ENCODE assay signal across 26 mouse cellular contexts in genomic region chr15:102083028-102083427, GRCm38 (mm10). TPM values are rescaled to one million over a fixed set of nuclear protein-coding genes. Genes with fewer than 3 reads are reported as not detected.
DNase-seq lines count a peak whose midpoint lies in the region; ATAC-seq and TF ChIP-seq lines count a peak whose summit lies in the region.
"Had no signal": no experiment of that assay in that cellular context is flagged by ENCODE, and none has a peak within 500 bp of the region (broad histone marks: within the 10 kb centered on the region; RNA-seq: fewer than 3 reads in every experiment).

No protein-coding gene starts in this region.

- intact Hi-C loops in gastrocnemius, adult 2 months (cut with DNase I), result no loop called here

- TF ChIP-seq CTCF in kidney, adult 2 months (conservative IDR thresholded peaks at IDR 0.05; ENCODE audit: insufficient read depth, insufficient read length, low read depth, low read length), result no peak
- no peak for TF ChIP-seq CTCF in gastrocnemius, adult 2 months (IDR thresholded peaks at IDR 0.05)

- H3K9ac ChIP-seq in kidney, embryonic 16.5 days (replicated peaks; ENCODE audit: low read length), result no peak overlapping the region
- H3K9ac ChIP-seq: embryonic facial prominence, embryonic 13.5 days; embryonic facial prominence, embryonic 15.5 days; forebrain, embryonic 12.5 days had no signal

- H3K9me3 ChIP-seq in kidney, embryonic 16.5 days (ENCODE audit: low read length), result no peaks in the 10 kb centered on the region
- H3K9me3 ChIP-seq: embryonic facial prominence, embryonic 13.5 days; embryonic facial prominence, embryonic 15.5 days; forebrain, embryonic 10.5 days; forebrain, embryonic 12.5 days had no signal

- no peak overlapping the region for H3K4me3 ChIP-seq in kidney, adult 2 months (ENCODE audit: insufficient read depth, low read depth, low read length)
- no peak overlapping the region for H3K4me3 ChIP-seq in kidney, embryonic 16.5 days (ENCODE audit: low read length)
- no peak overlapping the region for H3K4me3 ChIP-seq in gastrocnemius, adult 2 months
- H3K4me3 ChIP-seq: embryonic facial prominence, embryonic 13.5 days; embryonic facial prominence, embryonic 15.5 days; erythroblast, embryonic 14.5 days; forebrain, embryonic 10.5 days; forebrain, embryonic 12.5 days had no signal

- peak overlapping the region; percentile 63; the same call in 1 of the 2 replicates for H3K27ac ChIP-seq in kidney, adult 2 months (ENCODE audit: insufficient read depth, low read depth, low read length)
- no peak overlapping the region for H3K27ac ChIP-seq in kidney, embryonic 16.5 days (ENCODE audit: low read length)
- no peak overlapping the region for H3K27ac ChIP-seq in gastrocnemius, adult 2 months
- H3K27ac ChIP-seq: embryonic facial prominence, embryonic 13.5 days; embryonic facial prominence, embryonic 15.5 days; forebrain, embryonic 10.5 days; forebrain, embryonic 12.5 days had no signal

- TF ChIP-seq POLR2A in kidney, adult 2 months (IDR thresholded peaks at IDR 0.05; ENCODE audit: low read depth, low read length), result no peak

- WGBS in kidney, adult 2 months, result 66% methylated on average over 4 of the region's 4 CpGs
- 75% methylated on average over 4 of the region's 4 CpGs for WGBS in kidney, embryonic 16.5 days

- H3K36me3 ChIP-seq in kidney, adult 2 months (ENCODE audit: control insufficient read depth, insufficient read depth, low read length), result peaks cover 19% of the 10 kb centered on the region
- H3K36me3 ChIP-seq in kidney, embryonic 16.5 days (ENCODE audit: insufficient read depth, low read length), result peaks cover 46% of the 10 kb centered on the region

- H3K27me3 ChIP-seq in kidney, adult 2 months (replicated peaks; ENCODE audit: control insufficient read depth, insufficient read depth, low read length), result no peaks in the 10 kb centered on the region
- no peaks in the 10 kb centered on the region for H3K27me3 ChIP-seq in kidney, embryonic 16.5 days (ENCODE audit: insufficient read depth, low read length)
- H3K27me3 ChIP-seq: CH12.LX; embryonic facial prominence, embryonic 13.5 days; embryonic facial prominence, embryonic 15.5 days; forebrain, embryonic 12.5 days had no signal

- DNase-seq in kidney, adult 2 months, result no peak
- peak; percentile 58 for DNase-seq in R1 (ENCODE audit: low read depth, low spot score)
- DNase-seq in Muller cell, postnatal 12 days (ENCODE audit: inconsistent ontology term), result no peak
- no peak for DNase-seq in gastrocnemius, adult 2 months
- DNase-seq: adrenal gland, adult 2 months; adrenal gland, postnatal 10 days; adrenal gland, postnatal 25 days; B cell, adult 2 months; cerebellum, adult 11 months; cerebellum, adult 18-20 months; cerebellum, adult 8-10 months; cerebellum, adult 9-11 months; cerebellum, postnatal 14 days; cerebellum, postnatal 36 days; embryo, embryonic 11 days had no signal

- peaks cover 19% of the 10 kb centered on the region for H3K4me1 ChIP-seq in kidney, adult 2 months (ENCODE audit: control insufficient read depth, insufficient read depth, low read length)
- peaks cover 15% of the 10 kb centered on the region for H3K4me1 ChIP-seq in kidney, embryonic 16.5 days (ENCODE audit: insufficient read depth, low read length)
- H3K4me1 ChIP-seq: embryonic facial prominence, embryonic 13.5 days; forebrain, embryonic 10.5 days; forebrain, embryonic 12.5 days had no signal

- no peak for ATAC-seq in kidney, embryonic 16.5 days (ENCODE audit: low FRiP score, low TSS enrichment)
- ATAC-seq: CD4-positive, CD25-positive, alpha-beta regulatory T cell, adult 4 months; forebrain, embryonic 14.5 days; forebrain, embryonic 16.5 days had no signal

- no peak overlapping the region for H3K4me2 ChIP-seq in kidney, embryonic 16.5 days (replicated peaks; ENCODE audit: low read depth, low read length)
- H3K4me2 ChIP-seq: embryonic facial prominence, embryonic 13.5 days; embryonic facial prominence, embryonic 15.5 days; forebrain, embryonic 12.5 days had no signal

RNA-seq across cellular contexts. Expression of gene Eif4b, which starts 9.5 kb away (rescaled TPM):
- 92.1 and 124 TPM in 2 replicates for polyA plus RNA-seq in kidney, adult 2 months (2012; rRNA removed)
- 137 and 140 TPM in 2 replicates for polyA plus RNA-seq in kidney, embryonic 16.5 days (2015; fragmentation: Nextera tagmentation; extraction: Ambion mirVana)
- total RNA-seq in gastrocnemius, adult 2 months (2021), result 100 to 1,000 TPM; 187 to 246 TPM

RNA-seq across cellular contexts. Expression of gene Tns2, which starts 17.2 kb away (rescaled TPM):
- polyA plus RNA-seq in kidney, adult 2 months (2012; rRNA removed), result 124 and 143 TPM in 2 replicates
- polyA plus RNA-seq in kidney, embryonic 16.5 days (2015; fragmentation: Nextera tagmentation; extraction: Ambion mirVana), result 51.2 and 56.3 TPM in 2 replicates
- 10 to 100 TPM; 39.1 to 44.1 TPM for total RNA-seq in gastrocnemius, adult 2 months (2021)
- total RNA-seq: common myeloid progenitor, adult 5-6 weeks had no signal

RNA-seq across cellular contexts. Expression of gene Spryd3, which starts 53.0 kb away (rescaled TPM):
- 29.7 and 30.1 TPM in 2 replicates for polyA plus RNA-seq in kidney, adult 2 months (2012; rRNA removed)
- polyA plus RNA-seq in kidney, embryonic 16.5 days (2015; fragmentation: Nextera tagmentation; extraction: Ambion mirVana), result 19.0 and 22.4 TPM in 2 replicates
- total RNA-seq in gastrocnemius, adult 2 months (2021), result 1 to 10 TPM; 4.4 to 5.8 TPM

RNA-seq across cellular contexts. Expression of gene Krt18, which starts 55.0 kb away (rescaled TPM):
- 20.7 and 25.0 TPM in 2 replicates for polyA plus RNA-seq in kidney, adult 2 months (2012; rRNA removed)
- polyA plus RNA-seq in kidney, embryonic 16.5 days (2015; fragmentation: Nextera tagmentation; extraction: Ambion mirVana), result 216 and 223 TPM in 2 replicates
- total RNA-seq in gastrocnemius, adult 2 months (2021), result under 1 TPM in 1 of 2 experiments, not detected in 1; 0.33 TPM
